Comparison of ENCODE assay signal across 14 mouse cellular contexts in the genomic region with DNA sequence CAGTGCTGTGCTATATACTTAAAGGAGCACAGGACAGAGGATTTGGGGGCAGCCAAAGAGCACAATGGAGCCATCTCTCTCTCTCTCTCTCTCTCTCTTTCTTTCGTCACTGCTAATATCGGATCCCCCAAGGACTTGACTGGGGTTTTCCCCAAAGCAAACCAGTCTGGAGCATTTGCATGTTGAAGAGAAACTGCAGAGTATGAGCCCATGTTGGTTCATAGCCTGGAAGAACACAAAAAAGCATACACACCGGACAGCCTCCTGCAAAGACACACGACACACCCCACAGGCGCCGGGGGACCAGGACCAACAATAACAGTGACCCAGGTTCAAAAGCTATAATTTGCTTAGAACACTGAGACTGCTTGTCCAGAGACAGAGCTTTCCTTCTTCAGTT. TPM values are rescaled to one million over a fixed set of nuclear protein-coding genes. Genes with fewer than 3 reads are reported as not detected.
A peak's percentile ranks its signal among the peaks of the same experiment; 100 is the strongest.
DNase-seq lines count a peak whose midpoint lies in the region; ATAC-seq and TF ChIP-seq lines count a peak whose summit lies in the region.
"Had no signal": no experiment of that assay in that cellular context is flagged by ENCODE, and none has a peak within 500 bp of the region (broad histone marks: within the 10 kb centered on the region; RNA-seq: fewer than 3 reads in every experiment).

No protein-coding gene starts in this region.

- peaks cover 12% of the 10 kb centered on the region for H3K4me1 ChIP-seq in lung, embryonic 16.5 days (replicated peaks; ENCODE audit: control insufficient read depth, insufficient read depth, low read length)
- H3K4me1 ChIP-seq in cortical plate, adult 2 months (ENCODE audit: control insufficient read depth, insufficient read depth, low read length) = no peaks in the 10 kb centered on the region
- H3K4me1 ChIP-seq in stomach, postnatal 0 days (replicated peaks; ENCODE audit: control insufficient read depth, insufficient read depth) = peaks cover 3% of the 10 kb centered on the region; the same call in 1 of the 2 replicates

- TF ChIP-seq CTCF in cortical plate, adult 2 months (IDR thresholded peaks at IDR 0.05; ENCODE audit: extremely low read depth, insufficient read depth, low read length) = no peak
- no peak for TF ChIP-seq CTCF in stomach, postnatal 0 days (IDR thresholded peaks at IDR 0.05; ENCODE audit: low read depth)

- peak; percentile 35 to 53 for DNase-seq in heart, adult 18-20 months
- no peak for DNase-seq in heart, adult 11 months
- no peak for DNase-seq in lung, postnatal 14 days
- DNase-seq in stomach, postnatal 0 days (ENCODE audit: low spot score) = no peak
- no peak for DNase-seq in frontal cortex, postnatal 14 days (ENCODE audit: low spot score in 2 of 2)
- DNase-seq in layer of hippocampus, adult 9-11 months = no peak
- DNase-seq: cerebellum, adult 9-11 months; right cerebral cortex, adult 18-20 months; thymus, postnatal 14 days had no signal

- H3K4me2 ChIP-seq in lung, embryonic 16.5 days (ENCODE audit: low read depth, low read length) = no peak overlapping the region
- H3K4me2 ChIP-seq in stomach, postnatal 0 days (replicated peaks; ENCODE audit: low read depth) = no peak overlapping the region
- H3K4me2 ChIP-seq: liver, embryonic 11.5 days; lung, embryonic 15.5 days had no signal

- no peaks in the 10 kb centered on the region for H3K27me3 ChIP-seq in lung, embryonic 16.5 days (ENCODE audit: control insufficient read depth, insufficient read depth, low read depth, low read length)
- H3K27me3 ChIP-seq in stomach, postnatal 0 days (ENCODE audit: control insufficient read depth, insufficient read depth, low read length) = no peaks in the 10 kb centered on the region
- H3K27me3 ChIP-seq: lung, embryonic 15.5 days; megakaryocyte, embryonic 14.5 days had no signal

- H3K9me3 ChIP-seq in lung, embryonic 16.5 days (ENCODE audit: control insufficient read depth, low read length) = no peaks in the 10 kb centered on the region
- no peaks in the 10 kb centered on the region for H3K9me3 ChIP-seq in stomach, postnatal 0 days (ENCODE audit: control insufficient read depth, low read length)
- H3K9me3 ChIP-seq: lung, embryonic 15.5 days; megakaryocyte, embryonic 14.5 days had no signal

- no peaks in the 10 kb centered on the region for H3K36me3 ChIP-seq in lung, embryonic 16.5 days (ENCODE audit: control insufficient read depth, insufficient read depth, low read length)
- H3K36me3 ChIP-seq in stomach, postnatal 0 days (ENCODE audit: control insufficient read depth, insufficient read depth, low read length) = no peaks in the 10 kb centered on the region
- H3K36me3 ChIP-seq: lung, embryonic 15.5 days had no signal

- no peak for ATAC-seq in lung, embryonic 16.5 days (ENCODE audit: low read depth)
- no peak for ATAC-seq in stomach, postnatal 0 days (ENCODE audit: low FRiP score, low TSS enrichment)

- H3K27ac ChIP-seq in lung, embryonic 16.5 days (ENCODE audit: low read length) = 0 out of 2 replicates have a peak overlapping the region, but pooled peaks have one; percentile 34
- H3K27ac ChIP-seq in cortical plate, adult 2 months (ENCODE audit: insufficient read depth, low read length) = peak overlapping the region; percentile 18
- H3K27ac ChIP-seq in stomach, postnatal 0 days (replicated peaks) = peak overlapping the region; percentile 56; the same call in 1 of the 2 replicates

- no peak overlapping the region for H3K4me3 ChIP-seq in lung, embryonic 16.5 days (ENCODE audit: low read length)
- H3K4me3 ChIP-seq in cortical plate, adult 2 months (ENCODE audit: insufficient read depth, low read length) = no peak overlapping the region
- no peak overlapping the region for H3K4me3 ChIP-seq in stomach, postnatal 0 days (ENCODE audit: low read depth, low read length)
- H3K4me3 ChIP-seq: lung, embryonic 15.5 days; megakaryocyte, embryonic 14.5 days had no signal

- no peak for TF ChIP-seq EP300 in stomach, postnatal 0 days (optimal IDR thresholded peaks at IDR 0.05)

- 84% methylated on average over 6 of the region's 6 CpGs for WGBS in lung, embryonic 16.5 days
- WGBS in stomach, postnatal 0 days = 70% methylated on average over 6 of the region's 6 CpGs

- no peak overlapping the region for H3K9ac ChIP-seq in lung, embryonic 16.5 days (ENCODE audit: low read length)
- no peak overlapping the region for H3K9ac ChIP-seq in stomach, postnatal 0 days (ENCODE audit: low read length)
- H3K9ac ChIP-seq: lung, embryonic 15.5 days had no signal

- TF ChIP-seq POLR2A in cortical plate, adult 2 months (IDR thresholded peaks at IDR 0.05; ENCODE audit: extremely low read depth, insufficient read depth, low read length) = no peak

RNA-seq across cellular contexts. Expression of gene Abcc4, which starts 14.1 kb away (rescaled TPM):
- total RNA-seq in heart, adult 18-20 months (2021) = 10 to 100 TPM in 1 of 2 experiments, 1 to 10 TPM in 1; 8.3 to 10.5 TPM
- 2.2 and 2.5 TPM in 2 replicates for polyA plus RNA-seq in lung, embryonic 16.5 days (2015; fragmentation: Nextera tagmentation; extraction: Ambion mirVana)
- polyA plus RNA-seq in cortical plate, adult 2 months (2012; rRNA removed) = 6.7 and 6.8 TPM in 2 replicates
- polyA plus RNA-seq in stomach, postnatal 0 days (2015; fragmentation: Nextera tagmentation; extraction: Ambion mirVana) = 1.9 and 2.6 TPM in 2 replicates

Comparison
In these comparisons a context has a peak if more than half of its experiments do, and no peak if none do; other contexts are left out.
1. DNase-seq: peak in heart, adult 18-20 months (2 of 2); none in heart, adult 11 months (single experiment), lung, postnatal 14 days (single experiment), stomach, postnatal 0 days (single experiment), frontal cortex, postnatal 14 days (0 of 2) and layer of hippocampus, adult 9-11 months (single experiment).
2. Peak in every context shown above with its lines, with median percentiles within 50 percentile points of each other: H3K27ac ChIP-seq.